8 mouse cellular contexts compared by ENCODE assay signal in genomic region chr2:33207069-33207468, GRCm38 (mm10). TPM values are rescaled to one million over a fixed set of nuclear protein-coding genes. Genes with fewer than 3 reads are reported as not detected.
A peak's percentile ranks its signal among the peaks of the same experiment; 100 is the strongest.
DNase-seq lines count a peak whose midpoint lies in the region; ATAC-seq and TF ChIP-seq lines count a peak whose summit lies in the region.

No protein-coding gene starts in this region.

- no peak overlapping the region for H3K4me2 ChIP-seq in hindbrain, embryonic 16.5 days (ENCODE audit: low read length)
- no peak overlapping the region for H3K4me2 ChIP-seq in limb, embryonic 12.5 days

- intact Hi-C loops in heart, adult 2 months (cut with DNase I): no loop called here

- no peak for ATAC-seq in hindbrain, embryonic 16.5 days
- no peak for ATAC-seq in limb, embryonic 12.5 days (ENCODE audit: insufficient number of reproducible peaks, insufficient read depth, low FRiP score, low TSS enrichment, low read depth)
- no peak for ATAC-seq in megakaryocyte-erythroid progenitor cell, adult 5-6 weeks (replicated peaks; ENCODE audit: low FRiP score, low TSS enrichment, poor library complexity, severe bottlenecking)

- H3K4me1 ChIP-seq in lung, adult 2 months (ENCODE audit: control insufficient read depth, insufficient read depth, low read length): peaks cover 18% of the 10 kb centered on the region
- H3K4me1 ChIP-seq in heart, adult 2 months (ENCODE audit: control insufficient read depth, insufficient read depth, low read length): peaks cover 24% of the 10 kb centered on the region
- peaks cover 15% of the 10 kb centered on the region for H3K4me1 ChIP-seq in hindbrain, embryonic 16.5 days (ENCODE audit: control insufficient read depth, insufficient read depth, low read depth, low read length)
- H3K4me1 ChIP-seq in limb, embryonic 12.5 days (replicated peaks): peaks cover 49% of the 10 kb centered on the region

- TF ChIP-seq POLR2A in lung, adult 2 months (IDR thresholded peaks at IDR 0.05; ENCODE audit: borderline replicate concordance, extremely low read depth, low read depth, low read length): no peak
- TF ChIP-seq POLR2A in heart, adult 2 months (IDR thresholded peaks at IDR 0.05; ENCODE audit: insufficient read depth, low read depth, low read length): peak; percentile 30; the same call in 1 of the 2 replicates

- H3K27me3 ChIP-seq in heart, adult 2 months (ENCODE audit: control insufficient read depth, insufficient read depth, low read length): no peaks in the 10 kb centered on the region
- H3K27me3 ChIP-seq in hindbrain, embryonic 16.5 days (replicated peaks; ENCODE audit: control insufficient read depth, insufficient read depth, low read length): no peaks in the 10 kb centered on the region
- H3K27me3 ChIP-seq in limb, embryonic 12.5 days: no peaks in the 10 kb centered on the region

- peak overlapping the region; percentile 68 for H3K27ac ChIP-seq in heart, adult 2 months
- 0 out of 2 replicates have a peak overlapping the region, but pooled peaks have one; percentile 31 for H3K27ac ChIP-seq in hindbrain, embryonic 16.5 days (ENCODE audit: low read depth, low read length)
- 0 out of 2 replicates have a peak overlapping the region, but pooled peaks have one; percentile 46 for H3K27ac ChIP-seq in limb, embryonic 12.5 days

- peak; percentile 64 for TF ChIP-seq EP300 in heart, adult 2 months (IDR thresholded peaks at IDR 0.05; ENCODE audit: insufficient read depth, low read depth, low read length)

- H3K9ac ChIP-seq in heart, adult 2 months (ENCODE audit: low read depth, low read length): no peak overlapping the region
- H3K9ac ChIP-seq in hindbrain, embryonic 16.5 days (ENCODE audit: low read depth, low read length): 0 out of 2 replicates have a peak overlapping the region, but pooled peaks have one; percentile 17
- no peak overlapping the region for H3K9ac ChIP-seq in limb, embryonic 12.5 days (replicated peaks)

- no peaks in the 10 kb centered on the region for H3K9me3 ChIP-seq in hindbrain, embryonic 16.5 days (ENCODE audit: control insufficient read depth, low read length)
- no peaks in the 10 kb centered on the region for H3K9me3 ChIP-seq in limb, embryonic 12.5 days

- H3K79me2 ChIP-seq in heart, adult 2 months (replicated peaks; ENCODE audit: control insufficient read depth, insufficient read depth, low read length): no peaks in the 10 kb centered on the region

- DNase-seq in lung, postnatal 10 days: peak; percentile 65
- no peak for DNase-seq in lung, adult 2 months
- peak; percentile 65 to 78 for DNase-seq in heart, adult 2 months
- no peak for DNase-seq in frontal cortex, adult 2 months (ENCODE audit: extremely low spot score in 1 of 2, low spot score in 1 of 2)
- DNase-seq in layer of hippocampus, postnatal 36 days: no peak

- WGBS in lung, adult 2 months: 52% methylated on average over 4 of the region's 4 CpGs
- 22% methylated on average over 4 of the region's 4 CpGs for WGBS in heart, adult 2 months
- 18% methylated on average over 4 of the region's 4 CpGs for WGBS in hindbrain, embryonic 16.5 days
- 19% methylated on average over 4 of the region's 4 CpGs for WGBS in limb, embryonic 12.5 days

- no peak for TF ChIP-seq CTCF in lung, adult 2 months (IDR thresholded peaks at IDR 0.05; ENCODE audit: insufficient read depth, low read length)
- no peak for TF ChIP-seq CTCF in heart, adult 2 months (IDR thresholded peaks at IDR 0.05)

- no peak overlapping the region for H3K4me3 ChIP-seq in lung, adult 2 months (replicated peaks; ENCODE audit: extremely low read depth, low read depth, low read length)
- H3K4me3 ChIP-seq in heart, adult 2 months: no peak overlapping the region
- no peak overlapping the region for H3K4me3 ChIP-seq in hindbrain, embryonic 16.5 days (ENCODE audit: low read length)
- no peak overlapping the region for H3K4me3 ChIP-seq in limb, embryonic 12.5 days (replicated peaks)

- no peaks in the 10 kb centered on the region for H3K36me3 ChIP-seq in heart, adult 2 months (ENCODE audit: control insufficient read depth, insufficient read depth, low read length)
- H3K36me3 ChIP-seq in hindbrain, embryonic 16.5 days (ENCODE audit: control insufficient read depth, insufficient read depth, low read length): no peaks in the 10 kb centered on the region
- H3K36me3 ChIP-seq in limb, embryonic 12.5 days: no peaks in the 10 kb centered on the region

RNA-seq across cellular contexts. Expression of gene Angptl2, which starts 8.8 kb away (rescaled TPM):
- polyA plus RNA-seq in lung, adult 2 months (2012; rRNA removed): 76.0 and 98.5 TPM in 2 replicates
- 10 to 100 TPM; 45.3 to 46.2 TPM for total RNA-seq in heart, adult 2 months (2021)
- polyA plus RNA-seq in heart, adult 2 months (2012; rRNA removed): 91.4 and 128 TPM in 2 replicates
- 13.4 and 20.5 TPM in 2 replicates for polyA plus RNA-seq in hindbrain, embryonic 16.5 days (2015; fragmentation: Nextera tagmentation; extraction: Ambion mirVana)
- polyA plus RNA-seq in limb, embryonic 12.5 days (2016; fragmentation: Nextera tagmentation; extraction: Ambion mirVana): 54.7 and 65.0 TPM in 2 replicates
- not detected in 2 replicates for total RNA-seq in megakaryocyte-erythroid progenitor cell, adult 5-6 weeks (2014; fragmentation: Nextera tagmentation)
- 0.72 and 0.89 TPM in 2 replicates for total RNA-seq in megakaryocyte-erythroid progenitor cell, adult 5-6 weeks (2017)
- polyA plus RNA-seq in frontal cortex, adult 2 months (2012; rRNA removed): 4.6 and 7.2 TPM in 2 replicates
- total RNA-seq in layer of hippocampus, postnatal 36 days (2021): 1 to 10 TPM; 1.1 to 1.7 TPM

Comparison
In these comparisons a context has a peak if more than half of its experiments do, and no peak if none do; other contexts are left out.
1. DNase-seq: peak in lung, postnatal 10 days (single experiment) and heart, adult 2 months (2 of 2); none in lung, adult 2 months (single experiment), frontal cortex, adult 2 months (0 of 2) and layer of hippocampus, postnatal 36 days (0 of 2).
2. Peak in every context shown above with its lines, with median percentiles within 50 percentile points of each other: H3K27ac ChIP-seq.